Comparison of ENCODE assay signal across 10 mouse cellular contexts in genomic region chr3:96684151-96684821, GRCm38 (mm10). TPM values are rescaled to one million over a fixed set of nuclear protein-coding genes. Genes with fewer than 3 reads are reported as not detected.
DNase-seq lines count a peak whose midpoint lies in the region; ATAC-seq and TF ChIP-seq lines count a peak whose summit lies in the region.
"Had no signal": no experiment of that assay in that cellular context is flagged by ENCODE, and none has a peak within 500 bp of the region (broad histone marks: within the 10 kb centered on the region; RNA-seq: fewer than 3 reads in every experiment).

No protein-coding gene starts in this region.

- no peak for DNase-seq in layer of hippocampus, adult 2 months (ENCODE audit: low spot score in 2 of 2)
- DNase-seq in layer of hippocampus, adult 8-10 months (ENCODE audit: low spot score in 2 of 2): no peak
- DNase-seq in embryonic facial prominence, embryonic 14.5 days (ENCODE audit: low spot score): no peak
- DNase-seq in thymus, postnatal 0 days (ENCODE audit: low spot score): no peak
- no peak for DNase-seq in urinary bladder, postnatal 10 days (ENCODE audit: low spot score)
- no peak for DNase-seq in thymus, postnatal 36 days

- peak overlapping the region; percentile 54 for H3K4me2 ChIP-seq in embryonic facial prominence, embryonic 14.5 days (ENCODE audit: low read depth, low read length)
- H3K4me2 ChIP-seq in intestine, embryonic 15.5 days (replicated peaks): peak overlapping the region; percentile 68
- peak overlapping the region; percentile 53 for H3K4me2 ChIP-seq in neural tube, embryonic 15.5 days

- peak overlapping the region; percentile 37; the same call in 1 of the 2 replicates for H3K4me3 ChIP-seq in layer of hippocampus, adult 2 months
- H3K4me3 ChIP-seq in embryonic facial prominence, embryonic 14.5 days (ENCODE audit: low read depth, low read length): peak overlapping the region; percentile 30; the same call in 1 of the 2 replicates
- peak overlapping the region; percentile 27 for H3K4me3 ChIP-seq in intestine, embryonic 15.5 days (replicated peaks)
- H3K4me3 ChIP-seq in neural tube, embryonic 15.5 days (replicated peaks): peak overlapping the region; percentile 20; the same call in 1 of the 2 replicates

- ATAC-seq in embryonic facial prominence, embryonic 14.5 days (ENCODE audit: low read depth): no peak
- no peak for ATAC-seq in intestine, embryonic 15.5 days
- ATAC-seq in neural tube, embryonic 15.5 days (ENCODE audit: low FRiP score): no peak
- ATAC-seq: Patski had no signal

- 65% methylated on average over 17 of the region's 17 CpGs for WGBS in embryonic facial prominence, embryonic 14.5 days
- WGBS in intestine, embryonic 15.5 days: 52% methylated on average over 17 of the region's 17 CpGs
- 60% methylated on average over 17 of the region's 17 CpGs for WGBS in neural tube, embryonic 15.5 days

- no peaks in the 10 kb centered on the region; the same call in 1 of the 2 replicates for H3K27me3 ChIP-seq in embryonic facial prominence, embryonic 14.5 days (replicated peaks; ENCODE audit: control insufficient read depth, insufficient read depth, low read length)
- H3K27me3 ChIP-seq in intestine, embryonic 15.5 days (replicated peaks): peaks cover 10% of the 10 kb centered on the region
- H3K27me3 ChIP-seq in neural tube, embryonic 15.5 days (replicated peaks): peaks cover 21% of the 10 kb centered on the region
- H3K27me3 ChIP-seq: Patski had no signal

- no peaks in the 10 kb centered on the region for H3K36me3 ChIP-seq in embryonic facial prominence, embryonic 14.5 days (ENCODE audit: control insufficient read depth, insufficient read depth, low read length)
- H3K36me3 ChIP-seq in intestine, embryonic 15.5 days: no peaks in the 10 kb centered on the region
- H3K36me3 ChIP-seq in neural tube, embryonic 15.5 days: no peaks in the 10 kb centered on the region

- no peaks in the 10 kb centered on the region for H3K4me1 ChIP-seq in embryonic facial prominence, embryonic 14.5 days (ENCODE audit: control insufficient read depth, insufficient read depth, low read length)
- no peaks in the 10 kb centered on the region for H3K4me1 ChIP-seq in intestine, embryonic 15.5 days (replicated peaks)
- H3K4me1 ChIP-seq in neural tube, embryonic 15.5 days: peaks cover 9% of the 10 kb centered on the region

- no peak for TF ChIP-seq CTCF in layer of hippocampus, adult 2 months (conservative IDR thresholded peaks at IDR 0.05)

- H3K9me3 ChIP-seq in embryonic facial prominence, embryonic 14.5 days (ENCODE audit: control insufficient read depth, low read length): no peaks in the 10 kb centered on the region
- H3K9me3 ChIP-seq in intestine, embryonic 15.5 days: no peaks in the 10 kb centered on the region
- H3K9me3 ChIP-seq in neural tube, embryonic 15.5 days (replicated peaks): no peaks in the 10 kb centered on the region

- peak overlapping the region; percentile 54 for H3K9ac ChIP-seq in embryonic facial prominence, embryonic 14.5 days (ENCODE audit: low read depth, low read length)
- peak overlapping the region; percentile 42 for H3K9ac ChIP-seq in intestine, embryonic 15.5 days
- no peak overlapping the region for H3K9ac ChIP-seq in neural tube, embryonic 15.5 days (replicated peaks)

- H3K27ac ChIP-seq in layer of hippocampus, adult 2 months: no peak overlapping the region
- H3K27ac ChIP-seq in embryonic facial prominence, embryonic 14.5 days (replicated peaks; ENCODE audit: low read depth, low read length): no peak overlapping the region
- H3K27ac ChIP-seq in intestine, embryonic 15.5 days: no peak overlapping the region
- H3K27ac ChIP-seq in neural tube, embryonic 15.5 days (replicated peaks): no peak overlapping the region

RNA-seq across cellular contexts. Expression of gene Pias3, which starts 11.9 kb away (rescaled TPM):
- 10 to 100 TPM; 32.5 to 44.4 TPM for total RNA-seq in layer of hippocampus, adult 2 months (2021)
- 10 to 100 TPM; 30.3 to 37.7 (median 34.3) TPM for total RNA-seq in layer of hippocampus, adult 8-10 months (2022)
- polyA plus RNA-seq in embryonic facial prominence, embryonic 14.5 days (2014; fragmentation: Nextera tagmentation; extraction: Ambion mirVana): 45.1 and 48.9 TPM in 2 replicates
- 37.1 and 37.2 TPM in 2 replicates for polyA plus RNA-seq in intestine, embryonic 15.5 days (2015; fragmentation: Nextera tagmentation; extraction: Ambion mirVana)
- polyA plus RNA-seq in neural tube, embryonic 15.5 days (2015; fragmentation: Nextera tagmentation; extraction: Ambion mirVana): 36.2 and 39.4 TPM in 2 replicates
- polyA plus RNA-seq in thymus, postnatal 0 days (2015; fragmentation: Nextera tagmentation; extraction: Ambion mirVana): 11.9 and 12.3 TPM in 2 replicates

RNA-seq across cellular contexts. Expression of gene Ankrd35, which starts 14.4 kb away (rescaled TPM):
- total RNA-seq in layer of hippocampus, adult 2 months (2021): 1 to 10 TPM; 6.3 to 6.7 TPM
- 1 to 10 TPM; 5.9 to 8.7 (median 6.7) TPM for total RNA-seq in layer of hippocampus, adult 8-10 months (2022)
- 2.9 and 3.6 TPM in 2 replicates for polyA plus RNA-seq in embryonic facial prominence, embryonic 14.5 days (2014; fragmentation: Nextera tagmentation; extraction: Ambion mirVana)
- polyA plus RNA-seq in intestine, embryonic 15.5 days (2015; fragmentation: Nextera tagmentation; extraction: Ambion mirVana): 0.48 and 0.49 TPM in 2 replicates
- polyA plus RNA-seq in neural tube, embryonic 15.5 days (2015; fragmentation: Nextera tagmentation; extraction: Ambion mirVana): 2.3 and 2.4 TPM in 2 replicates
- polyA plus RNA-seq in thymus, postnatal 0 days (2015; fragmentation: Nextera tagmentation; extraction: Ambion mirVana): 1.5 and 1.9 TPM in 2 replicates
- total RNA-seq: liver, adult 2 months had no signal

RNA-seq across cellular contexts. Expression of gene Nudt17, which starts 24.1 kb away (rescaled TPM):
- total RNA-seq in layer of hippocampus, adult 2 months (2021): 10 to 100 TPM; 15.0 to 16.2 TPM
- 10 to 100 TPM; 12.6 to 18.6 (median 14.5) TPM for total RNA-seq in layer of hippocampus, adult 8-10 months (2022)
- polyA plus RNA-seq in embryonic facial prominence, embryonic 14.5 days (2014; fragmentation: Nextera tagmentation; extraction: Ambion mirVana): 9.5 and 11.8 TPM in 2 replicates
- polyA plus RNA-seq in intestine, embryonic 15.5 days (2015; fragmentation: Nextera tagmentation; extraction: Ambion mirVana): 5.7 and 5.9 TPM in 2 replicates
- 20.0 and 24.7 TPM in 2 replicates for polyA plus RNA-seq in neural tube, embryonic 15.5 days (2015; fragmentation: Nextera tagmentation; extraction: Ambion mirVana)
- 19.5 and 20.7 TPM in 2 replicates for polyA plus RNA-seq in thymus, postnatal 0 days (2015; fragmentation: Nextera tagmentation; extraction: Ambion mirVana)

RNA-seq across cellular contexts. Expression of gene Itga10, which starts 38.9 kb away (rescaled TPM):
- total RNA-seq in layer of hippocampus, adult 2 months (2021): 1 to 10 TPM; 2.0 to 3.1 TPM
- 1 to 10 TPM; 1.5 to 4.0 (median 3.2) TPM for total RNA-seq in layer of hippocampus, adult 8-10 months (2022)
- polyA plus RNA-seq in embryonic facial prominence, embryonic 14.5 days (2014; fragmentation: Nextera tagmentation; extraction: Ambion mirVana): 6.4 and 8.1 TPM in 2 replicates
- 0.43 and 0.49 TPM in 2 replicates for polyA plus RNA-seq in intestine, embryonic 15.5 days (2015; fragmentation: Nextera tagmentation; extraction: Ambion mirVana)
- polyA plus RNA-seq in neural tube, embryonic 15.5 days (2015; fragmentation: Nextera tagmentation; extraction: Ambion mirVana): 1.3 and 1.4 TPM in 2 replicates
- 0.31 and 0.35 TPM in 2 replicates for polyA plus RNA-seq in thymus, postnatal 0 days (2015; fragmentation: Nextera tagmentation; extraction: Ambion mirVana)

RNA-seq across cellular contexts. Expression of gene Polr3c, which starts 43.1 kb away (rescaled TPM):
- 10 to 100 TPM; 23.5 to 24.0 TPM for total RNA-seq in layer of hippocampus, adult 2 months (2021)
- 10 to 100 TPM; 23.0 to 25.4 (median 25.0) TPM for total RNA-seq in layer of hippocampus, adult 8-10 months (2022)
- 21.0 and 25.0 TPM in 2 replicates for polyA plus RNA-seq in embryonic facial prominence, embryonic 14.5 days (2014; fragmentation: Nextera tagmentation; extraction: Ambion mirVana)
- 36.5 and 39.3 TPM in 2 replicates for polyA plus RNA-seq in intestine, embryonic 15.5 days (2015; fragmentation: Nextera tagmentation; extraction: Ambion mirVana)
- 31.5 and 35.7 TPM in 2 replicates for polyA plus RNA-seq in neural tube, embryonic 15.5 days (2015; fragmentation: Nextera tagmentation; extraction: Ambion mirVana)
- polyA plus RNA-seq in thymus, postnatal 0 days (2015; fragmentation: Nextera tagmentation; extraction: Ambion mirVana): 31.8 and 34.5 TPM in 2 replicates
